Mouse (Mus musculus): ENCODE measurements at regions not wholly inside any gene's neighbourhood (a gene's known extent, or its start where the extent isn't known, plus 50 kb on each side); places are given as distances from the start of the nearest gene placed in this dataset.
"Not testable (repeated sequence)": the region's sequence is repeated elsewhere in the genome, so short reads cannot be mapped to it uniquely, and the experiment has no call there.

DNA sequence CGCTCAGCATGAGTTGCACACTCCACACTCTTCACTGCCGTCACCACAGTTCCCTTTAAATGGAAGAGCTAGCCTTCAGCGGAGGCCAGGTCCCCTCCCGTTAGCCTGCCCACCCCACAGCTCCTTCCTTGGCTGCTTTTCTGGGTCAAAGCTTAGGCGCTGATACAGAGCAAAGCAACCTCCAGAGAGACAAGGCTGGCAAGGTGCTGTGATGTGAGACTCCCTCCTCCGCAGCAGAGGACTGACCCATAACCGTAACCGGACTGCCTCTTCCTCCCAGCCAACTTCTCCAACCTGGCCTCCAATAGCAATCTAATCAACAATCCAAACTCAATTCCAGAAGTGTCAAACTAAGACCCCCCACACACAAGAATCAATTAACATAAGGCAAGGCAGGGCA, 140.4 kb downstream of the Katnal1 start:
- Histone ChIP-seq H3K27ac (ENCODE audit: insufficient read depth, low read length) (no peak overlapping the region), H3K4me1 (ENCODE audit: control insufficient read depth, insufficient read depth, low read length) (no peaks in the 10 kb centered on the region), H3K4me3 (ENCODE audit: insufficient read depth, low read length) (no peak overlapping the region)
- TF ChIP-seq CTCF (IDR thresholded peaks at IDR 0.05; ENCODE audit: extremely low read depth, insufficient read depth, low read length) (no peak), POLR2A (IDR thresholded peaks at IDR 0.05; ENCODE audit: extremely low read depth, insufficient read depth, low read length) (no peak)

DNA sequence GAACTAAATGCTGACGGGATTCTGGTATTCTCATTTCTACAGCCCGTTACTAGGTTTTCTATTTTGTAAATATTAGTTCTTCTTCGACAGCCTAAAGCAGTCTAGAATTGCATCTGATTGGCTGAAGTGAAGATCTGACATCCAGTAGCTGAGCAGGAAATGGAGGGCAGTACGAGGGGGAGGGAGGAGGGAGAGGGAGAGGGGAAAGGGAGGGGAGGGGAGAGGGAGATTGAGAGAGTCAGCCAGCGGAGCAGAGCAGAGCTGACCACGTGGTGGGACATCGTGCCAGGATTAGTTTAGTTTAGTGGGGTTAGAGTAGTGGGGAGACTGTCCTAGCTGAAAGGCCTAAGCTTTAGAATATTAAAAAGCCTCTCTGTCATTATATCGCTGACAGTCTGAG, 141.8 kb downstream of the Katnal1 start:
- TF ChIP-seq CTCF (IDR thresholded peaks at IDR 0.05; ENCODE audit: extremely low read depth, insufficient read depth, low read length) (no peak), POLR2A (IDR thresholded peaks at IDR 0.05; ENCODE audit: extremely low read depth, insufficient read depth, low read length) (no peak)
- no peak overlapping the region for H3K27ac ChIP-seq (ENCODE audit: insufficient read depth, low read length)
- no peaks in the 10 kb centered on the region for H3K4me1 ChIP-seq (ENCODE audit: control insufficient read depth, insufficient read depth, low read length)
- H3K4me3 ChIP-seq (ENCODE audit: insufficient read depth, low read length): no peak overlapping the region

DNA sequence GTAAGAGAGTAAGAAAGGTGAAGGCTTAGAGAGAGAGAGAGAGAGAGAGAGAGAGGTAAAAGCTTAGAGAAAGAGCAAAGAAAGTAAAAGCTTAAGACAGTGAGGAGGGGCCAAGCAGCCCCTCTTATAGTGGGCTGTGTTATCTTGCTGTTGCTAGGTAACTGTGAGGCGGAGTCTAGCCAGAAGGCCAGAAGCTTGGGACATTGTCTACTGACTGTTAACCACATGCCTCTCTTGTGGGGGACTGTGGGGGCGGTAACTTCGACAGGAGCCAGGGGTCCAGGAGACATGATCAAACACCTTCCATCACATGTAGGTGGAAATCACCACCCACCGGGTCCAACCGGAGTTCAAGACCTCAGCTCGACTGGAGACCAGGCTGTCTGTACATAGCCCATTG, 148.0 kb downstream of the Katnal1 start:
- H3K4me3 ChIP-seq (ENCODE audit: insufficient read depth, low read length); H3K4me1 ChIP-seq (ENCODE audit: control insufficient read depth, insufficient read depth, low read length); H3K27ac ChIP-seq (ENCODE audit: insufficient read depth, low read length): not testable (repeated sequence)

DNA sequence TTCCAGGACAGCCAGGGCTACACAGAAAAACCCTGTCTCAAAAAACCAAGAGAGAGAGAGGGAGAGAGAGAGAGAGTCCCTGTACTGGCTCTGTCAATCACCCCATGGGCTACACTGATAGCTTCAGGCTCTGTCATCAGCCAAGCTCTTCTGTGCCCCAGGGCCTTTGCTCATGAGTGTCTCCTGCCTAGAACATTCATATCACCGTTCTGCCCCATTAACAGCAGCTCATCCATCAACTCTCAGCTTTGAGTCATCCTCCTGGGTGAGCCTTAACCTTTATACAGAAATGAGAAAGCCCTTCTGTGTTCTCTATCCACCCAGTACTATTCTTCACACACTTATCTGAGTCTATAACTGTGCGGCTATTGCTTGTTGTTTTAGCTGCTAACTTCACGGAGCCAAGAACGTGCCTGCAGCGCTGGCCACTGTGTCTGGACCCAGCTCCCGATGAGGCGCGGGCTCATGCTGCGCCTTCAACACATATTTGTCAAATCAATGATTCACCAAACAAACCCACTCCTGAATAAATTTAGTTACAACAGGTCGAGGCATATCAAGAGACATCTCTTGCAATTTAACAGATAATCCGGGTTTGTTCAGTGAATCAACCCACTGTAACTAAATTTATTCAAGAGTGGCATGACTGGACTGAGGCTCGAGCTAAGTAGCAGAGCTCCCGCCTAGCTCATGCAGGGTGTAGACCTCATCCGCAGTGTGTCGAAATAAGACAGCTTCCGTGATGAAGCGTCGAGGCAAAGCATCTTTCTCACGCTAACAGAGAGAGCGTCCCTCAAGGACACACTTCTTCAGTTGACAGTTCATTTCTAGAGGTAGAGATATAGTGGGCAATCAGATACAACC, 152.1 kb downstream of the Katnal1 start:
- Histone ChIP-seq H3K4me3 (ENCODE audit: insufficient read depth, low read length) (no peak overlapping the region), H3K4me1 (ENCODE audit: control insufficient read depth, insufficient read depth, low read length) (no peaks in the 10 kb centered on the region), H3K27ac (ENCODE audit: insufficient read depth, low read length) (no peak overlapping the region)
- TF ChIP-seq POLR2A (IDR thresholded peaks at IDR 0.05; ENCODE audit: extremely low read depth, insufficient read depth, low read length): no peak
- no peak for TF ChIP-seq CTCF (IDR thresholded peaks at IDR 0.05; ENCODE audit: extremely low read depth, insufficient read depth, low read length)

DNA sequence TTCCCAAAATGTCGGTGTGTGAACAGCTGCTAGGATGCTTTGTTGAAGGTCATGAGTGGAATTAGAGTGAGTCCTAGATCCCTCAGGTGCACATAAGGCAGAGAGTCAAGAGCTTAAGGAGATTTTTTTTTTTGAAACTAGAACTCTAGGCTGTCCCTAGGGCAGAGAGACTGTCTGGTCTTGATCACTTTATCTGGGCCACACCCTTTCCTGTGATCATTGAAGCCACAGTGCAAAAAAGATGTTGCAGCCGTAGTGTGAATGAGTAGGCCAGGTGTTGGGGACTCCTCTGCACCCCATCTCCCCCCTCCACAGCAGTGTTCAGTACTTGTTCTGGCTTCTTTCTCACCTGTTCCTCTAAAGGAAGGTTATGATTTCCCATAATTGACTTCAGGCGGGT, 153.9 kb downstream of the Katnal1 start:
- TF ChIP-seq POLR2A (IDR thresholded peaks at IDR 0.05; ENCODE audit: extremely low read depth, insufficient read depth, low read length): no peak
- no peak for TF ChIP-seq CTCF (IDR thresholded peaks at IDR 0.05; ENCODE audit: extremely low read depth, insufficient read depth, low read length)
- Histone ChIP-seq H3K4me1 (ENCODE audit: control insufficient read depth, insufficient read depth, low read length) (no peaks in the 10 kb centered on the region), H3K27ac (ENCODE audit: insufficient read depth, low read length) (no peak overlapping the region), H3K4me3 (ENCODE audit: insufficient read depth, low read length) (no peak overlapping the region)

DNA sequence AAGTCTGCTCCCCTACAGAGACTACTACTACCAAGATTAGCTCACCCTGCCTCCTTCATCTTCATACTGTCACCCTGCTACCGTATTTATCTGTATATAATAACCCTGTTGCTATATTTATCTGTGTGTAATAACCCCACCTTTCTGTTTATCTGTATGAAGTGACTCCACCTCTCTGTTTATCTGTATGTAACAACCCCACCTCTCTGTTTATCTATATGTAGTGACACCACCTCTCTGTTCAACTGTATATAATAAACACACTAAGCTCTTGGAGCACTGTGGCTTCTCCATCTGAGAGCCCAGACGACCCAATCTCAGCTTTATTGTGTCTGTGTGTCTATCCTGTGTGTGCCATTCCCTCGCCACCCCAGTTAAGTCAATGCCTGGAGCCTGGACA, 154.7 kb downstream of the Katnal1 start:
- Histone ChIP-seq H3K27ac (ENCODE audit: insufficient read depth, low read length) (no peak overlapping the region), H3K4me1 (ENCODE audit: control insufficient read depth, insufficient read depth, low read length) (no peaks in the 10 kb centered on the region), H3K4me3 (ENCODE audit: insufficient read depth, low read length) (no peak overlapping the region)
- TF ChIP-seq CTCF (IDR thresholded peaks at IDR 0.05; ENCODE audit: extremely low read depth, insufficient read depth, low read length): no peak
- no peak for TF ChIP-seq POLR2A (IDR thresholded peaks at IDR 0.05; ENCODE audit: extremely low read depth, insufficient read depth, low read length)

DNA sequence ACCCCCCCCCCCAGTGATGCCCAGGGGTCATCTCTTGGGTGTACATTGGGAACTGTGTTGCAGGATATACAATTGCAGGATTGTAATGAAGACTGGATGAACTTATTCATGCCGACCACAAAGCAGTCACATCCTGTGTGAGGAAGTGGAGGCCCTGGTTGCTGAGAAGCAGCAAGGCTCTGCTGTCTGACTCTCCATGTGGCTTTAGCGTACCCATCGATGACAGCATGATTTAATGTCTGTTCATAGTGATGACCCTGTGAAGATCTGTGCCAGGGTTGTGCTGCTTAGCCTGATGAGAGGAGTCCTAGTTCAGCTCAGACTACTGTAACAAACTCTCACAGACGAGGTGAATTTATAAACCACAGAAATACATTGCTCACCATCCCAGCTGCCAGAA, 159.7 kb downstream of the Katnal1 start:
- Histone ChIP-seq H3K4me1 (ENCODE audit: control insufficient read depth, insufficient read depth, low read length) (no peaks in the 10 kb centered on the region), H3K4me3 (ENCODE audit: insufficient read depth, low read length) (no peak overlapping the region), H3K27ac (ENCODE audit: insufficient read depth, low read length) (no peak overlapping the region)
- TF ChIP-seq POLR2A (IDR thresholded peaks at IDR 0.05; ENCODE audit: extremely low read depth, insufficient read depth, low read length) (no peak), CTCF (IDR thresholded peaks at IDR 0.05; ENCODE audit: extremely low read depth, insufficient read depth, low read length) (no peak)

DNA sequence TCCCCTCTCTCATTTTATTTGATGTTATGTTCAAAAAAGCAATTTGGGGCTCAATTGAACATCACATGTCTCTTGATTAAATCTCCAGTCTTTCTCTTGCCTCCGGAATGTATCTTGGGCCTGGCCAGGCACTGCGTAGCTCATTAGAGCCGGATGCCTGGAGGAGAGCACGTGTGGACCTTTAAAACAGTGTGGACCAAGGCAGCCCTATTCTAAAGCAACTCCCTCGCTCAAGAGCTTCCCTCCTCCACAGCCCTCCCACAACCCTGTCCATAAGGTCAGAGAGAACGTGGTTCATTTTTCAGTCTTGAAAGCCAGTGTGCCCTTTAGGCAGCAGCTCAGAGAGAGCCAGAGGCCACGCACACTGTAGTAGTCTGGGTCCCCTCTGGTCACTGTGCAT, 160.8 kb downstream of the Katnal1 start:
- TF ChIP-seq POLR2A (IDR thresholded peaks at IDR 0.05; ENCODE audit: extremely low read depth, insufficient read depth, low read length): no peak
- no peak for TF ChIP-seq CTCF (IDR thresholded peaks at IDR 0.05; ENCODE audit: extremely low read depth, insufficient read depth, low read length)
- Histone ChIP-seq H3K4me1 (ENCODE audit: control insufficient read depth, insufficient read depth, low read length) (no peaks in the 10 kb centered on the region), H3K27ac (ENCODE audit: insufficient read depth, low read length) (no peak overlapping the region)

DNA sequence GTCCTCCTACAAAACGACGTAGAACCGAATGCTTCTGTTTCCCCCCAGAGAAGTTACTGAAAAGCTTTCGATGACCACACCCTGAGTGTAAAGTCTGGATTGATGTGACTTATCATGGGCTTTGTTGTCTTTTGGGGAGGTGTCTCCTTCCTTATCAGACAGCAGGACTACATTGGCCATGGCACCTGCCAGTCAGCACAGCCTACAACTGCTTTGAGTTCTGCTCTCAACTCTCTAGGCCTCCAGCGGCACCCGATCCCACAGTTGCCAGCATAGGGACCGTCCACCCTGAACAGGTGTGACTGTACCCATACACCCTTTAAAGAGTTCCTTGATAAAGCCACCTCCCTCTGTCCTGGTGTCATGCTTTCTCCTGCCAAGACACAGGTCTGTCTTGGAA, 163.1 kb downstream of the Katnal1 start:
- H3K4me1 ChIP-seq (ENCODE audit: control insufficient read depth, insufficient read depth, low read length): no peaks in the 10 kb centered on the region
- no peak overlapping the region for H3K4me3 ChIP-seq (ENCODE audit: insufficient read depth, low read length)
- no peak overlapping the region for H3K27ac ChIP-seq (ENCODE audit: insufficient read depth, low read length)
- no peak for TF ChIP-seq CTCF (IDR thresholded peaks at IDR 0.05; ENCODE audit: extremely low read depth, insufficient read depth, low read length)
- no peak for TF ChIP-seq POLR2A (IDR thresholded peaks at IDR 0.05; ENCODE audit: extremely low read depth, insufficient read depth, low read length)

More for the DNA sequence above, 160.8 kb downstream of the Katnal1 start:
- no peak overlapping the region for H3K4me3 ChIP-seq (ENCODE audit: insufficient read depth, low read length)

DNA sequence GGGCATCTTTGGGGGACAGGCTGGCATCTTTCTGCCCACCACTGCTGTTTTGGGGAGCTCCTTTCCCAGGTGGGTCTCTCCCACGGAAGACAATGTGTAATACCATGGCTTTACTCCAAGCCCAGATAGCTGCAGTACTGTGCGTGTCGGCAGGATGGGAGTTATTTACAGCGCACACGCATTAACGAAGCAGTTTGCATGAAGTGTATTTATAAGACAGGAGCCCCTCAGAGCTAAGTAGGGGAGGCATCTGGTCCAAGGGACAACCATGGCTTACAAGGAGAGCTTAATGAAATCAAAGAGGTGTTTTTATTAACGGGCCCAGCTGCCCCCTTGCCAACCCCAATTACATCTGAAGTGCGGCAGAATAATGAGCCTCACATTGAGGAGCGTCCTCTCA, 169.0 kb downstream of the Katnal1 start:
- no peak overlapping the region for H3K27ac ChIP-seq (ENCODE audit: insufficient read depth, low read length)
- H3K4me1 ChIP-seq (ENCODE audit: control insufficient read depth, insufficient read depth, low read length): no peaks in the 10 kb centered on the region
- no peak overlapping the region for H3K4me3 ChIP-seq (ENCODE audit: insufficient read depth, low read length)
- TF ChIP-seq CTCF (IDR thresholded peaks at IDR 0.05; ENCODE audit: extremely low read depth, insufficient read depth, low read length): no peak
- TF ChIP-seq POLR2A (IDR thresholded peaks at IDR 0.05; ENCODE audit: extremely low read depth, insufficient read depth, low read length): no peak
